Mouse (Mus musculus) cortical plate, adult 2 months (tissue): Measurements from ENCODE around the gene Xcl1.

Source experiments
- CTCF ChIP-seq: fragments of 200-500 bp; IDR thresholded peaks from 2 replicates; pipeline ENCODE4 v1.5.1; 2011; ENCODE audit warnings: mild to moderate bottlenecking, control low read depth, low read length; ENCODE audit not compliant: insufficient read depth; ENCODE audit errors: extremely low read depth
- POLR2A ChIP-seq: fragments of 200-500 bp; IDR thresholded peaks from 2 replicates; pipeline ENCODE4 v1.6.1; 2011; ENCODE audit warnings: mild to moderate bottlenecking, low read length, control low read depth; ENCODE audit not compliant: insufficient read depth; ENCODE audit errors: extremely low read depth

DNA sequence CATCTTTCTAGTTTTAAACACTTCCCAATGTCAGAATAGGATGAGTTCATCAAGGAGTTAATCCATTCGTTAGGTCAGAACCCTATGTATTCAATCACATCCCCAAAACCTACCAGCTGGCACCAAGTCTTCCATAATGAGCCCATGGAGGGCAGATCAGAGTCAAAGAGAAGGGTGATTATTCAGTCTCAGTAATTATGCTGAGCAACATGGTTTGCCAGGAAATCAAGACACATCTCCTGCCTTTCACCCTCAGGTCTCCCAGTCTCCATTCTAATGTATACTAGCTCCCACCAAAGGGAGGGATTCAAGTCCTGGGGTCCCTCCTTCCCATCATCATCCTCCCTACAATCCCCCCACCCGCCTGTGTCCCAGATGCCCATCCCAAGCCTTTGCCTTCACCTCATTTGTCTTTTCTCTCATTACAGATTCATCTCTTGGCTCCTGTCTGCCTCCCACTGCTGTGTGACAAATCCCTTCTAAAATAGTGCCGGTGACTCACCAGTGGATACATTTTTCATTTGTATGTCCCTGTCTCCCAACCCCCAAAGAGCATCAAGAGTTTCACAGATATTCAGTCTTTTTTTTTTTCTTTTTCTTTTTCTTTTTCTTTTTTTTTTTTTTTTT, 8.7 kb downstream of the Xcl1 start:
- TF ChIP-seq POLR2A (no peak), CTCF (no peak)
